Mouse (Mus musculus): ENCODE data around the gene Sema3g. TPM values are rescaled to one million over a fixed set of nuclear protein-coding genes. Genes with fewer than 3 reads are reported as not detected.
A peak's percentile ranks its signal among the peaks of the same experiment; 100 is the strongest.

Sema3g gene
- 34.2 and 38.8 TPM in 2 replicates for polyA plus RNA-seq (2012; rRNA removed)

DNA sequence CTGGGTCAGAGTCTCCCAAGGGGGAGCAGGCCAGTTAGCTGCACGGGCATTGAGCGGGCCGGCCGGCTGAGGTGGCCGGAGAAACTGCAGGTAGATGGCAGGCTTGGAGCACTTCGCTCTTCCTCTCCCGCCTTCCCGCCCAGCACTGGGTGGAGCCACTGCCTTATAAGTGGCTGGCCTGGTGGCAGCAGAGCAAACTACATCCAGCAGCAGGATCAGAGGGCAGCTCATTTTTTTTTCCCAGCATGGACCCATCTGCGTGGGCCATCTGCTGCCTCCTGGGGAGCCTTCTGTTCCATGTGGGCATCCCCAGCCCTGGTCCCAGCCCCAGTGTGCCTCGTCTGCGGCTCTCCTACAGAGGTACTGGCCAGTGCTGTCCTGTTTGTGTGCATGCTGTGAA lies at the start of gene Sema3g:
TSS of gene Sema3g (plus strand) at position 195 of the 400 bp plus-strand sequence.
- no peaks in the 10 kb centered on the region for H3K27me3 ChIP-seq (replicated peaks; ENCODE audit: control insufficient read depth, insufficient read depth, low read length)
- no peaks in the 10 kb centered on the region for H3K36me3 ChIP-seq (ENCODE audit: control insufficient read depth, insufficient read depth, low read length)
- WGBS = 6% methylated on average over 11 of the region's 11 CpGs
- TF ChIP-seq CTCF (conservative IDR thresholded peaks at IDR 0.05; ENCODE audit: insufficient read depth, insufficient read length, low read depth, low read length) (peak; percentile 75), POLR2A (IDR thresholded peaks at IDR 0.05; ENCODE audit: low read depth, low read length) (no peak)
- 0 out of 2 replicates have a peak within 1 kb of the TSS, but pooled peaks have one; percentile 8 for H3K27ac ChIP-seq (ENCODE audit: insufficient read depth, low read depth, low read length)
- peak; percentile 88 for DNase-seq
- no peaks in the 10 kb centered on the region for H3K4me1 ChIP-seq (ENCODE audit: control insufficient read depth, insufficient read depth, low read length)
- peak within 1 kb of the TSS; percentile 26 for H3K4me3 ChIP-seq (ENCODE audit: insufficient read depth, low read depth, low read length)

GRCm38 (mm10) chr14:31168425-31168824 lies 49.2 kb upstream of the Sema3g start, which contains the start of gene Stab1:
Gene Stab1, minus strand, starts transcription at chr14:31168641.
- Histone ChIP-seq H3K4me3 (ENCODE audit: insufficient read depth, low read depth, low read length) (peak within 1 kb of the TSS; percentile 62), H3K4me1 (ENCODE audit: control insufficient read depth, insufficient read depth, low read length) (peaks cover 2% of the 10 kb centered on the region), H3K27ac (ENCODE audit: insufficient read depth, low read depth, low read length) (peak within 1 kb of the TSS; percentile 68), H3K27me3 (replicated peaks; ENCODE audit: control insufficient read depth, insufficient read depth, low read length) (no peaks in the 10 kb centered on the region), H3K36me3 (ENCODE audit: control insufficient read depth, insufficient read depth, low read length) (peaks cover 6% of the 10 kb centered on the region)
- peak; percentile 29 for TF ChIP-seq POLR2A (IDR thresholded peaks at IDR 0.05; ENCODE audit: low read depth, low read length)
- no peak for TF ChIP-seq CTCF (conservative IDR thresholded peaks at IDR 0.05; ENCODE audit: insufficient read depth, insufficient read length, low read depth, low read length)
- WGBS = 45% methylated on average over 10 of the region's 10 CpGs
- peak; percentile 77 for DNase-seq

- Histone ChIP-seq H3K4me1 (ENCODE audit: control insufficient read depth, insufficient read depth, low read length) (peaks cover 2% of the 10 kb centered on the region), H3K4me3 (ENCODE audit: insufficient read depth, low read depth, low read length) (no peak overlapping the region), H3K27ac (ENCODE audit: insufficient read depth, low read depth, low read length) (no peak overlapping the region), H3K27me3 (replicated peaks; ENCODE audit: control insufficient read depth, insufficient read depth, low read length) (no peaks in the 10 kb centered on the region), H3K36me3 (ENCODE audit: control insufficient read depth, insufficient read depth, low read length) (peaks cover 7% of the 10 kb centered on the region)
- 81% methylated on average over 6 of the region's 6 CpGs for WGBS
- DNase-seq = no peak
- TF ChIP-seq CTCF (conservative IDR thresholded peaks at IDR 0.05; ENCODE audit: insufficient read depth, insufficient read length, low read depth, low read length) = no peak
- TF ChIP-seq POLR2A (IDR thresholded peaks at IDR 0.05; ENCODE audit: low read depth, low read length) = no peak
Observed at GRCm38 (mm10) chr14:31169508-31169907, 48.2 kb upstream of the Sema3g start.

DNA sequence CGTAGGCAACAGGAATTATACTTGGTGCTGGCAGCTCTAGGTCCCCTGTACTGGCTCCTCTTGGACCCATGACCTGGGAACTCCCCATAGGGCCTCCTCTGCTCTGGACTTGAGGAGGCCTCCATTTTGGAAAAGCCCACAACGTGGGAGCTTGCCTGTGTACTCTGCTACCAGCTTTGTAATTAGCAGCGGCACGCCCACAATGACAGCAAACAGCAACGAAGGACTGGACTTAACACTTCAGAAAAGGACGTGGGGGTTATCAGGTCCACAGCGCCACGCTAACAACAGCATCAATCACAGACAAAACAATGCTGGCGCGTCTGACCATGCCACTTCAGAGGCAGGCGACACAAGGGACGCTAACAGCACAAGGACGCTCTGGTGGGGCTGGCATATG lies 46.7 kb upstream of the Sema3g start:
- Histone ChIP-seq H3K4me3 (ENCODE audit: insufficient read depth, low read depth, low read length) (no peak overlapping the region), H3K27me3 (replicated peaks; ENCODE audit: control insufficient read depth, insufficient read depth, low read length) (no peaks in the 10 kb centered on the region), H3K27ac (ENCODE audit: insufficient read depth, low read depth, low read length) (no peak overlapping the region), H3K36me3 (ENCODE audit: control insufficient read depth, insufficient read depth, low read length) (peaks cover 8% of the 10 kb centered on the region), H3K4me1 (ENCODE audit: control insufficient read depth, insufficient read depth, low read length) (no peaks in the 10 kb centered on the region; the same call in none of the 2 replicates)
- no peak for DNase-seq
- no peak for TF ChIP-seq CTCF (conservative IDR thresholded peaks at IDR 0.05; ENCODE audit: insufficient read depth, insufficient read length, low read depth, low read length)
- no peak for TF ChIP-seq POLR2A (IDR thresholded peaks at IDR 0.05; ENCODE audit: low read depth, low read length)
- 78% methylated on average over 13 of the region's 13 CpGs for whole genome bisulfite sequencing

DNA sequence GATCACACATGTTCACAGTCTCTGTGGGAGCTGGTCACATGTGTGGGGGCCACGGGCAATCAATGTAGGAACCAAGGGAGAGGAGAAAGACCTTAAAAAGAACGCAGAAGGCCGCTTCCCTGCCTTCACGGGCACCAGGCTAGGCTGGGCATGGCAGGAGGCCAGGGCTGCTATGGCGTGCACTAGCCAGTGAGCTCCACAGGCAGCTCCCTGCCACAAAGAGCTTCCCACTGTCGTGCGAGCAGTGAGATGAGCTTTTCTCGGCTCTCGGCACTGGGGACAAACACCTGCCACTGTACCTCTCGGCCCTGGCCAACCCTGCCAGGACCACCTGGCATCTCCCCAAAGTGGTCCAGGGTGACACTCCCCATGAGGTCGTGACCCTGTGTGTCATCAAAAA lies 46.3 kb upstream of the Sema3g start:
- Histone ChIP-seq H3K36me3 (ENCODE audit: control insufficient read depth, insufficient read depth, low read length) (peaks cover 8% of the 10 kb centered on the region), H3K4me1 (ENCODE audit: control insufficient read depth, insufficient read depth, low read length) (no peaks in the 10 kb centered on the region; the same call in 1 of the 2 replicates), H3K4me3 (ENCODE audit: insufficient read depth, low read depth, low read length) (no peak overlapping the region), H3K27ac (ENCODE audit: insufficient read depth, low read depth, low read length) (no peak overlapping the region), H3K27me3 (replicated peaks; ENCODE audit: control insufficient read depth, insufficient read depth, low read length) (no peaks in the 10 kb centered on the region)
- no peak for TF ChIP-seq CTCF (conservative IDR thresholded peaks at IDR 0.05; ENCODE audit: insufficient read depth, insufficient read length, low read depth, low read length)
- no peak for TF ChIP-seq POLR2A (IDR thresholded peaks at IDR 0.05; ENCODE audit: low read depth, low read length)
- WGBS = 87% methylated on average over 11 of the region's 11 CpGs
- no peak for DNase-seq

GRCm38 (mm10) chr14:31171821-31172220 lies 45.8 kb upstream of the Sema3g start:
- 94% methylated on average over 15 of the region's 15 CpGs for WGBS
- TF ChIP-seq POLR2A (IDR thresholded peaks at IDR 0.05; ENCODE audit: low read depth, low read length) = no peak
- TF ChIP-seq CTCF (conservative IDR thresholded peaks at IDR 0.05; ENCODE audit: insufficient read depth, insufficient read length, low read depth, low read length) = no peak
- Histone ChIP-seq H3K36me3 (ENCODE audit: control insufficient read depth, insufficient read depth, low read length) (peaks cover 8% of the 10 kb centered on the region), H3K27ac (ENCODE audit: insufficient read depth, low read depth, low read length) (no peak overlapping the region), H3K4me3 (ENCODE audit: insufficient read depth, low read depth, low read length) (no peak overlapping the region), H3K4me1 (ENCODE audit: control insufficient read depth, insufficient read depth, low read length) (no peaks in the 10 kb centered on the region), H3K27me3 (replicated peaks; ENCODE audit: control insufficient read depth, insufficient read depth, low read length) (no peaks in the 10 kb centered on the region)
- DNase-seq = no peak

- no peak overlapping the region for H3K27ac ChIP-seq (ENCODE audit: insufficient read depth, low read depth, low read length)
- no peak overlapping the region for H3K4me3 ChIP-seq (ENCODE audit: insufficient read depth, low read depth, low read length)
- no peaks in the 10 kb centered on the region for H3K4me1 ChIP-seq (ENCODE audit: control insufficient read depth, insufficient read depth, low read length)
- 49% methylated on average over 18 of the region's 18 CpGs for WGBS
- H3K36me3 ChIP-seq (ENCODE audit: control insufficient read depth, insufficient read depth, low read length) = peaks cover 8% of the 10 kb centered on the region
- TF ChIP-seq POLR2A (IDR thresholded peaks at IDR 0.05; ENCODE audit: low read depth, low read length) (no peak), CTCF (conservative IDR thresholded peaks at IDR 0.05; ENCODE audit: insufficient read depth, insufficient read length, low read depth, low read length) (no peak)
- DNase-seq = peak; percentile 63
- H3K27me3 ChIP-seq (replicated peaks; ENCODE audit: control insufficient read depth, insufficient read depth, low read length) = no peaks in the 10 kb centered on the region
Observed at GRCm38 (mm10) chr14:31172781-31173455, 44.7 kb upstream of the Sema3g start.
